Mouse (Mus musculus): ENCODE results near the gene S100a13.

DNA sequence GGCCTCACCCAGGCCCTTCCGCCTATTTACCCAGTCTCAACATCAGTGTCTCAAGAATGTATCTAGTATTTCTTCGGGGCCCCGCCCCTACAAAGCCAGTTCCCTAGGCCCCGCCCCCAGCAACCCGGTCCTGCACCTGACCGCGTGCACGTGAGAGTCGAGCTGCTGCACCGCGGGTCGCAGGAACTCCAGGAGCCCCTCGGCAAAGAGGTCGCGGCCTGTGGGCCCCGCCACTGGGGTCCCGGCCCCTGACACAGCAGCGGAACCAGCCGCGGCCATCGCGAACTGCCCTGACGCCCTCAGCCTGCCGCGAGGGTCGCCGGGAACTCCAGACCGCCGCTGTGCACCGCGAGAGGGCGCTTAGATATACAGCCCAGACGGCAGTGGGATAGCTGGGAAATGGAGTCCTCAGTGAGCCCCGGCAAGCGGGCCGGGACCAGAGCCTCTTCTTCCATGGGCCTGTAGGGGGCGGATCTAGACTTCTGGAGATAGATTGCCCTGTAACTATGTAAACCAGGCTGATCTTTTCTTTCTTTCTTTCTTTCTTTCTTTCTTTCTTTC is 23.5 kb upstream of the S100a13 start, which contains the start of gene Snapin:
- TF ChIP-seq POLR2A (IDR thresholded peaks at IDR 0.05; ENCODE audit: borderline replicate concordance, control insufficient read depth, low read depth, low read length) (peak; percentile 63; the same call in 1 of the 2 replicates), CTCF (IDR thresholded peaks at IDR 0.05; ENCODE audit: control insufficient read depth, insufficient read depth, low read length) (peak; percentile 85)

Data from bone marrow, adult 2 months (tissue).